Mouse (Mus musculus) urinary bladder, postnatal 36 days (tissue): ENCODE results near the gene Ptar1.
"Not testable (repeated sequence)": the region's sequence is repeated elsewhere in the genome, so short reads cannot be mapped to it uniquely, and the experiment has no call there.

Source experiments
- DNase-seq, 2 experiments: peaks; one replicate each; pipeline ENCODE4 v3.0.0; 2022; ENCODE audit warnings: low spot score in 2 of 2, mixed read lengths in 1 of 2

Gene Ptar1

GRCm38 (mm10) chr19:23687296-23688021 lies at the start of gene Ptar1:
Gene Ptar1 (plus strand): TSS chr19:23687429.
- DNase-seq, result peak; percentile 88 to 89

GRCm38 (mm10) chr19:23643819-23644218 lies 43.4 kb upstream of the Ptar1 start:
- DNase-seq, result no peak

GRCm38 (mm10) chr19:23645347-23645746 lies 41.9 kb upstream of the Ptar1 start:
- no peak for DNase-seq

GRCm38 (mm10) chr19:23647308-23647707 lies 39.9 kb upstream of the Ptar1 start:
- DNase-seq, result no peak

- peak; percentile 18 to 33 for DNase-seq
These were observed 34.6 kb upstream of the Ptar1 start, which contains the start of gene 1700028P14Rik for GRCm38 (mm10) chr19:23652644-23653043. Gene 1700028P14Rik (minus strand): TSS chr19:23652812.

GRCm38 (mm10) chr19:23653154-23653553 lies 34.1 kb upstream of the Ptar1 start:
- no peak for DNase-seq

- DNase-seq, result no peak
These were observed 29.8 kb upstream of the Ptar1 start for GRCm38 (mm10) chr19:23657261-23657932.

- DNase-seq, result no peak
These were observed 28.9 kb upstream of the Ptar1 start for GRCm38 (mm10) chr19:23658350-23658749.

GRCm38 (mm10) chr19:23664083-23664482 lies 23.1 kb upstream of the Ptar1 start:
- no peak for DNase-seq

GRCm38 (mm10) chr19:23668142-23668655 lies 19.0 kb upstream of the Ptar1 start:
- DNase-seq, result no peak

- DNase-seq, result no peak
These were observed 14.2 kb upstream of the Ptar1 start for GRCm38 (mm10) chr19:23673021-23673420.

GRCm38 (mm10) chr19:23675656-23676055 lies 11.6 kb upstream of the Ptar1 start:
- not testable (repeated sequence) for DNase-seq

- no peak for DNase-seq
These were observed 300 bp upstream of the Ptar1 start for GRCm38 (mm10) chr19:23686962-23687295.

GRCm38 (mm10) chr19:23688421-23688946 lies 1.3 kb downstream of the Ptar1 start:
- no peak for DNase-seq

- DNase-seq, result peak; percentile 9 to 18
These were observed 7.1 kb downstream of the Ptar1 start for GRCm38 (mm10) chr19:23694344-23694743.

GRCm38 (mm10) chr19:23697861-23698260 lies 10.6 kb downstream of the Ptar1 start:
- DNase-seq, result peak in 1 of 2 experiments; percentile 29

- DNase-seq, result peak; percentile 8 to 19
These were observed 11.1 kb downstream of the Ptar1 start for GRCm38 (mm10) chr19:23698366-23698765.

GRCm38 (mm10) chr19:23699131-23699530 lies 11.9 kb downstream of the Ptar1 start:
- DNase-seq, result no peak

GRCm38 (mm10) chr19:23702896-23703295 lies 15.7 kb downstream of the Ptar1 start:
- no peak for DNase-seq

- no peak for DNase-seq
These were observed 18.2 kb downstream of the Ptar1 start for GRCm38 (mm10) chr19:23705383-23705782.

- no peak for DNase-seq
These were observed 59.3 kb downstream of the Ptar1 start for GRCm38 (mm10) chr19:23746506-23746905.

GRCm38 (mm10) chr19:23757011-23757410 lies 69.8 kb downstream of the Ptar1 start:
- DNase-seq, result peak in 1 of 2 experiments; percentile 12
